Mouse (Mus musculus) MEL (cell line): ENCODE data around the gene Lpcat1. TPM values are rescaled to one million over a fixed set of nuclear protein-coding genes. Genes with fewer than 3 reads are reported as not detected.

Experiments used
- DNase-seq: peaks from one replicate; pipeline ENCODE4 v3.0.0; 2011; ENCODE audit warnings: low read depth, low spot score
- H3K27ac ChIP-seq: 2 replicates; pipeline ENCODE4 v1.5.1; 2012; ENCODE audit warnings: low read depth, mild to moderate bottlenecking, control low read depth, low read length, moderate library complexity; ENCODE audit not compliant: control insufficient read depth
- H3K27me3 ChIP-seq, 2 experiments: fragments of 150-350 bp in 1 of 2; sonication (generic) in 1 of 2; 2 replicates each; pipeline ENCODE4 v1.6.1; 2012; ENCODE audit warnings: low read length in 2 of 2, mild to moderate bottlenecking in 2 of 2, improper control_type of control experiment in 1 of 2, moderate library complexity in 1 of 2; ENCODE audit not compliant: insufficient read depth in 2 of 2, control insufficient read depth in 1 of 2
- H3K36me3 ChIP-seq, 2 experiments: 2 replicates each; pipeline ENCODE4 v1.6.1; 2012 to 2014; ENCODE audit warnings: low read length in 2 of 2, improper control_type of control experiment in 1 of 2, inconsistent platforms in 1 of 2, mild to moderate bottlenecking in 1 of 2; ENCODE audit not compliant: insufficient read depth in 2 of 2, control insufficient read depth in 1 of 2
- H3K4me1 ChIP-seq, 2 experiments: fragments of 150-350 bp in 1 of 2; sonication (generic) in 1 of 2; 2 replicates each; pipeline ENCODE4 v1.6.1; 2012; ENCODE audit warnings: low read length in 2 of 2, improper control_type of control experiment in 1 of 2, mild to moderate bottlenecking in 1 of 2; ENCODE audit not compliant: insufficient read depth in 2 of 2, control insufficient read depth in 1 of 2
- H3K4me3 ChIP-seq, 2 experiments: fragments of 150-350 bp in 1 of 2; sonication (generic) in 1 of 2; 2 replicates each; pipeline ENCODE4 v1.5.1; 2012; ENCODE audit warnings: low read depth in 2 of 2, low read length in 2 of 2, mild to moderate bottlenecking in 2 of 2, moderate library complexity in 2 of 2, control low read depth in 1 of 2, improper control_type of control experiment in 1 of 2; ENCODE audit not compliant: control insufficient read depth in 1 of 2, insufficient read depth in 1 of 2
- H3K79me2 ChIP-seq: 2 replicates; pipeline ENCODE4 v1.6.1; 2012; ENCODE audit warnings: mild to moderate bottlenecking, low read length, moderate library complexity; ENCODE audit not compliant: control insufficient read depth, poor library complexity, insufficient read depth
- H3K9ac ChIP-seq: 2 replicates; pipeline ENCODE4 v1.6.1; 2012; ENCODE audit warnings: low read depth, mild to moderate bottlenecking, control low read depth, low read length, moderate library complexity; ENCODE audit not compliant: control insufficient read depth, poor library complexity, severe bottlenecking
- H3K9me3 ChIP-seq: fragments of 150-350 bp; sonication (generic); replicated peaks from 2 replicates; pipeline ENCODE4 v1.6.1; 2012; ENCODE audit warnings: mild to moderate bottlenecking, low read length, improper control_type of control experiment, moderate library complexity; ENCODE audit not compliant: insufficient read depth
- CHD1 ChIP-seq: IDR thresholded peaks from 2 replicates; pipeline ENCODE4 v1.6.1; 2012; ENCODE audit warnings: low read depth, mild to moderate bottlenecking, inconsistent platforms, low read length, improper control_type of control experiment
- E2F4 ChIP-seq: IDR thresholded peaks from 2 replicates; pipeline ENCODE4 v1.6.1; 2011; ENCODE audit warnings: low read depth, low read length, improper control_type of control experiment, borderline replicate concordance
- ELF1 ChIP-seq: IDR thresholded peaks from 2 replicates; pipeline ENCODE4 v1.6.1; 2014; ENCODE audit warnings: low read depth, mild to moderate bottlenecking, inconsistent platforms, low read length, improper control_type of control experiment, moderate library complexity
- KAT2A ChIP-seq: conservative IDR thresholded peaks from 2 replicates; pipeline ENCODE4 v1.6.1; 2012; ENCODE audit warnings: low read depth, low read length, improper control_type of control experiment, inconsistent platforms
- MAFK ChIP-seq: IDR thresholded peaks from 2 replicates; pipeline ENCODE4 v1.6.1; 2011; ENCODE audit warnings: low read depth, mild to moderate bottlenecking, low read length, improper control_type of control experiment, borderline replicate concordance
- MAX ChIP-seq: IDR thresholded peaks from 2 replicates; pipeline ENCODE4 v1.6.1; 2011; ENCODE audit warnings: low read length, improper control_type of control experiment
- MEF2A ChIP-seq: IDR thresholded peaks from 2 replicates; pipeline ENCODE4 v1.6.1; 2014; ENCODE audit warnings: low read depth, mild to moderate bottlenecking, inconsistent platforms, low read length, improper control_type of control experiment; ENCODE audit not compliant: poor library complexity, insufficient replicate concordance, severe bottlenecking; ENCODE audit errors: extremely low read depth
- MXI1 ChIP-seq: IDR thresholded peaks from 2 replicates; pipeline ENCODE4 v1.6.1; 2011; ENCODE audit warnings: mild to moderate bottlenecking, low read depth, low read length, improper control_type of control experiment
- NELFE ChIP-seq: IDR thresholded peaks from 2 replicates; pipeline ENCODE4 v1.6.1; 2011; ENCODE audit warnings: low read depth, low read length, improper control_type of control experiment
- POLR2A ChIP-seq, 2 experiments: IDR thresholded peaks; 2 replicates each; pipeline ENCODE4 v1.6.1; 2011 to 2012; ENCODE audit warnings: low read length in 2 of 2, mild to moderate bottlenecking in 2 of 2, control low read depth in 1 of 2, improper control_type of control experiment in 1 of 2, low read depth in 1 of 2, moderate library complexity in 1 of 2; ENCODE audit not compliant: control insufficient read depth in 1 of 2, insufficient read depth in 1 of 2, poor library complexity in 1 of 2
- POLR2AphosphoS5 ChIP-seq: IDR thresholded peaks from 2 replicates; pipeline ENCODE4 v1.6.1; 2012; ENCODE audit warnings: low read depth, borderline replicate concordance, mild to moderate bottlenecking, inconsistent platforms, low read length, moderate library complexity, mixed read lengths
- RAD21 ChIP-seq: IDR thresholded peaks from 2 replicates; pipeline ENCODE4 v1.6.1; 2011; ENCODE audit warnings: mild to moderate bottlenecking, low read depth, low read length, improper control_type of control experiment
- SIN3A ChIP-seq: IDR thresholded peaks from 2 replicates; pipeline ENCODE4 v1.6.1; 2012; ENCODE audit warnings: low read length, improper control_type of control experiment, inconsistent platforms
- TAL1 ChIP-seq: IDR thresholded peaks from 2 replicates; pipeline ENCODE4 v1.6.1; 2012; ENCODE audit warnings: mild to moderate bottlenecking, inconsistent platforms, low read length, moderate library complexity, mixed read lengths
- TCF12 ChIP-seq: IDR thresholded peaks from 2 replicates; pipeline ENCODE4 v1.6.1; 2014; ENCODE audit warnings: low read depth, mild to moderate bottlenecking, inconsistent platforms, low read length, improper control_type of control experiment, moderate library complexity
- ZC3H11A ChIP-seq: IDR thresholded peaks from 2 replicates; pipeline ENCODE4 v1.6.1; 2012; ENCODE audit warnings: low read depth, mild to moderate bottlenecking, inconsistent platforms, low read length, improper control_type of control experiment
- ZKSCAN1 ChIP-seq: IDR thresholded peaks from 2 replicates; pipeline ENCODE4 v1.6.1; 2012; ENCODE audit warnings: low read depth, mild to moderate bottlenecking, inconsistent platforms, low read length, improper control_type of control experiment, moderate library complexity
- ZMIZ1 ChIP-seq: IDR thresholded peaks from 2 replicates; pipeline ENCODE4 v1.6.1; 2012; ENCODE audit warnings: low read depth, mild to moderate bottlenecking, inconsistent platforms, low read length, improper control_type of control experiment, moderate library complexity
- ZNF384 ChIP-seq: IDR thresholded peaks from 2 replicates; pipeline ENCODE4 v1.6.1; 2012; ENCODE audit warnings: low read depth, mild to moderate bottlenecking, inconsistent platforms, low read length, improper control_type of control experiment
- polyA plus RNA-seq, 2 experiments: library from polyadenylated mRNA; stranded (reverse) in 1 of 2; unstranded in 1 of 2; fragments of >175 nt in 1 of 2; fragments of >200 nt in 1 of 2; gene quantifications; 2 replicates each; pipeline versions ENCODE4 v1.2.1 to v1.2.4; 2012; ENCODE audit warnings: low replicate concordance in 2 of 2, low read depth in 1 of 2; ENCODE audit not compliant: insufficient read length in 2 of 2, insufficient read depth in 1 of 2, missing spikeins in 1 of 2
- total RNA-seq: library from RNA; depleted of rRNA; stranded (reverse); fragments of 300-350 nt; gene quantifications from 2 replicates; pipeline ENCODE4 v1.2.3, GENCODE M21; 2012

The Lpcat1 gene
- total and polyA plus RNA-seq, 3 experiments, result 31.5 to 38.8 TPM; not detected in 1

GRCm38 (mm10) chr13:73482476-73482875 lies 15.5 kb downstream of the Lpcat1 start:
- no peak overlapping the region for H3K27ac ChIP-seq
- H3K27me3 ChIP-seq, result no peaks in the 10 kb centered on the region
- peaks cover 29% of the 10 kb centered on the region for H3K79me2 ChIP-seq
- no peak overlapping the region for H3K9ac ChIP-seq
- no peak overlapping the region for H3K4me3 ChIP-seq
- TF ChIP-seq NELFE (no peak), TAL1 (no peak), ZC3H11A (no peak), KAT2A (no peak), POLR2AphosphoS5 (no peak), ZMIZ1 (no peak), MAFK (no peak), MXI1 (no peak), ZNF384 (no peak), CHD1 (no peak), TCF12 (no peak), MEF2A (no peak), POLR2A (IDR thresholded peaks at IDR 0.05; ENCODE audit: control insufficient read depth in 1 of 2, insufficient read depth in 1 of 2, low read depth in 1 of 2, low read length in 2 of 2, poor library complexity in 1 of 2) (no peak), MAX (no peak), RAD21 (no peak)
- no peaks in the 10 kb centered on the region for H3K9me3 ChIP-seq
- H3K36me3 ChIP-seq, result peaks cover 0 to 11% of the 10 kb centered on the region in 2 experiments; a peak in 3 of 4 replicates
- no peak for DNase-seq
- H3K4me1 ChIP-seq, result peaks cover 3 to 10% of the 10 kb centered on the region in 2 experiments; a peak in 3 of 4 replicates

- Histone ChIP-seq H3K9ac (no peak overlapping the region), H3K27ac (no peak overlapping the region), H3K79me2 (peaks cover 21% of the 10 kb centered on the region), H3K4me3 (no peak overlapping the region), H3K36me3 (peaks cover 0 to 11% of the 10 kb centered on the region in 2 experiments; a peak in 3 of 4 replicates), H3K9me3 (no peaks in the 10 kb centered on the region), H3K27me3 (no peaks in the 10 kb centered on the region), H3K4me1 (peaks cover 3 to 10% of the 10 kb centered on the region in 2 experiments; a peak in 3 of 4 replicates)
- DNase-seq, result no peak
- TF ChIP-seq ZKSCAN1 (no peak), E2F4 (no peak), SIN3A (no peak), ZNF384 (no peak), ZC3H11A (no peak), POLR2AphosphoS5 (no peak), ELF1 (no peak)
These were observed 16.3 kb downstream of the Lpcat1 start for GRCm38 (mm10) chr13:73483331-73483730.
